Mouse (Mus musculus): ENCODE data around the gene Cfl1.
A peak's percentile ranks its signal among the peaks of the same experiment; 100 is the strongest.
"Not testable (repeated sequence)": the region's sequence is repeated elsewhere in the genome, so short reads cannot be mapped to it uniquely, and the experiment has no call there.

Cfl1 gene

GRCm38 (mm10) chr19:5488878-5489571 lies 1.2 kb upstream of the Cfl1 start:
- peak; percentile 97 for DNase-seq (ENCODE audit: low read depth, low spot score)

GRCm38 (mm10) chr19:5489721-5490120 lies 534 bp upstream of the Cfl1 start:
- not testable (repeated sequence) for DNase-seq (ENCODE audit: low read depth, low spot score)

- DNase-seq (ENCODE audit: low read depth, low spot score) = peak; percentile 71
These were observed 848 bp downstream of the Cfl1 start for GRCm38 (mm10) chr19:5490898-5491708.

GRCm38 (mm10) chr19:5492641-5493040 lies 2.4 kb downstream of the Cfl1 start:
- no peak for DNase-seq (ENCODE audit: low read depth, low spot score)

GRCm38 (mm10) chr19:5493301-5493721 lies 3.1 kb downstream of the Cfl1 start:
- not testable (repeated sequence) for DNase-seq (ENCODE audit: low read depth, low spot score)

- DNase-seq (ENCODE audit: low read depth, low spot score) = no peak
These were observed 4.1 kb downstream of the Cfl1 start for GRCm38 (mm10) chr19:5494314-5494713.

GRCm38 (mm10) chr19:5495353-5496051 lies 5.2 kb downstream of the Cfl1 start:
- DNase-seq (ENCODE audit: low read depth, low spot score) = no peak

GRCm38 (mm10) chr19:5496052-5496370 lies 5.8 kb downstream of the Cfl1 start:
- DNase-seq (ENCODE audit: low read depth, low spot score) = no peak

GRCm38 (mm10) chr19:5500330-5500875 lies 10.1 kb downstream of the Cfl1 start:
- no peak for DNase-seq (ENCODE audit: low read depth, low spot score)

- DNase-seq (ENCODE audit: low read depth, low spot score) = no peak
These were observed 13.4 kb downstream of the Cfl1 start, which contains the start of gene 1700020D05Rik for GRCm38 (mm10) chr19:5503687-5504086. Gene 1700020D05Rik, minus strand, starts transcription at chr19:5503787.

- DNase-seq (ENCODE audit: low read depth, low spot score) = peak; percentile 97
These were observed 20.1 kb downstream of the Cfl1 start, which contains the start of gene Snx32 for GRCm38 (mm10) chr19:5510031-5511026. Gene Snx32, minus strand, starts transcription at chr19:5510538.

GRCm38 (mm10) chr19:5511074-5511632 lies 20.9 kb downstream of the Cfl1 start:
- DNase-seq (ENCODE audit: low read depth, low spot score) = no peak

- DNase-seq (ENCODE audit: low read depth, low spot score) = no peak
These were observed 22.1 kb downstream of the Cfl1 start for GRCm38 (mm10) chr19:5512091-5513004.

- DNase-seq (ENCODE audit: low read depth, low spot score) = no peak
These were observed 22.7 kb downstream of the Cfl1 start for GRCm38 (mm10) chr19:5513005-5513349.

GRCm38 (mm10) chr19:5515840-5516777 lies 25.9 kb downstream of the Cfl1 start:
- DNase-seq (ENCODE audit: low read depth, low spot score) = no peak

GRCm38 (mm10) chr19:5516906-5517505 lies 26.8 kb downstream of the Cfl1 start:
- DNase-seq (ENCODE audit: low read depth, low spot score) = no peak

GRCm38 (mm10) chr19:5518721-5519120 lies 28.5 kb downstream of the Cfl1 start:
- no peak for DNase-seq (ENCODE audit: low read depth, low spot score)

- no peak for DNase-seq (ENCODE audit: low read depth, low spot score)
These were observed 34.9 kb downstream of the Cfl1 start for GRCm38 (mm10) chr19:5525204-5525603.

Data from forelimb bud, embryonic 11.5 days (tissue).